Mouse (Mus musculus) small intestine, adult 2 months (tissue): ENCODE data around the gene Schip1.

Source experiments
- CTCF ChIP-seq: fragments of 200-500 bp; IDR thresholded peaks from 2 replicates; pipeline ENCODE4 v1.5.1; 2012; ENCODE audit warnings: low read depth, mild to moderate bottlenecking, control low read depth, inconsistent platforms, low read length, moderate library complexity, mixed read lengths; ENCODE audit not compliant: insufficient replicate concordance, insufficient read length; ENCODE audit errors: extremely low read depth
- POLR2A ChIP-seq: fragments of 200-500 bp; IDR thresholded peaks from 2 replicates; pipeline ENCODE4 v1.6.1; 2012; ENCODE audit warnings: low read depth, mild to moderate bottlenecking, control low read depth, inconsistent platforms, low read length, moderate library complexity

- no peak for TF ChIP-seq CTCF
- no peak for TF ChIP-seq POLR2A
Observed at GRCm38 (mm10) chr3:68563922-68564321, 499.3 kb downstream of the Schip1 start.
